Mouse (Mus musculus) megakaryocyte progenitor cell, adult 5-6 weeks (primary cell): ENCODE measurements around the gene Brinp2. TPM values are rescaled to one million over a fixed set of nuclear protein-coding genes. Genes with fewer than 3 reads are reported as not detected.

Experiments used
- ATAC-seq: replicated peaks from 2 replicates; pipeline ENCODE4 v1.8.0; 2016; ENCODE audit warnings: mild to moderate bottlenecking, moderate TSS enrichment, inconsistent platforms; ENCODE audit not compliant: poor library complexity
- total RNA-seq, 2 experiments: library from RNA; stranded (forward) in 1 of 2; stranded (reverse) in 1 of 2; fragments of 157-497, 149-512 nt in 1 of 2; fragments of 200-1000 nt in 1 of 2; gene quantifications; 2 replicates each; pipeline versions ENCODE4 v1.2.3 to v1.2.4; 2015 to 2017

Brinp2 gene
- total RNA-seq (2015) = not detected in 2 replicates
- not detected in 2 replicates for total RNA-seq (2017)

GRCm38 (mm10) chr1:158356051-158356461 lies at the start of gene Brinp2:
TSS of gene Brinp2 (minus strand) at chr1:158356326.
- ATAC-seq = peak; percentile 75

GRCm38 (mm10) chr1:158400898-158401297 lies 44.8 kb upstream of the Brinp2 start:
- ATAC-seq = no peak

- ATAC-seq = no peak
Observed at GRCm38 (mm10) chr1:158397058-158397457, 40.9 kb upstream of the Brinp2 start.

GRCm38 (mm10) chr1:158390693-158391092 lies 34.6 kb upstream of the Brinp2 start:
- ATAC-seq = no peak

- no peak for ATAC-seq
Observed at GRCm38 (mm10) chr1:158388995-158389394, 32.9 kb upstream of the Brinp2 start.

GRCm38 (mm10) chr1:158386781-158387180 lies 30.7 kb upstream of the Brinp2 start:
- no peak for ATAC-seq

- no peak for ATAC-seq
Observed at GRCm38 (mm10) chr1:158385311-158385710, 29.2 kb upstream of the Brinp2 start.

GRCm38 (mm10) chr1:158383210-158383609 lies 27.1 kb upstream of the Brinp2 start:
- ATAC-seq = no peak

- no peak for ATAC-seq
Observed at GRCm38 (mm10) chr1:158382277-158382676, 26.2 kb upstream of the Brinp2 start.

- ATAC-seq = no peak
Observed at GRCm38 (mm10) chr1:158364461-158364860, 8.3 kb upstream of the Brinp2 start.

- ATAC-seq = no peak
Observed at GRCm38 (mm10) chr1:158362292-158363101, 6.4 kb upstream of the Brinp2 start.

- ATAC-seq = no peak
Observed at GRCm38 (mm10) chr1:158361964-158362291, 5.8 kb upstream of the Brinp2 start, which contains the start of gene Astn1. TSS of gene Astn1 (plus strand) at chr1:158362273.

- no peak for ATAC-seq
Observed at GRCm38 (mm10) chr1:158355177-158356050, 712 bp downstream of the Brinp2 start.

GRCm38 (mm10) chr1:158353656-158354371 lies 2.3 kb downstream of the Brinp2 start:
- ATAC-seq = no peak

GRCm38 (mm10) chr1:158343243-158343714 lies 12.8 kb downstream of the Brinp2 start:
- ATAC-seq = no peak

GRCm38 (mm10) chr1:158328839-158329238 lies 27.3 kb downstream of the Brinp2 start:
- ATAC-seq = no peak

GRCm38 (mm10) chr1:158328126-158328525 lies 28.0 kb downstream of the Brinp2 start:
- ATAC-seq = no peak

- ATAC-seq = no peak
Observed at GRCm38 (mm10) chr1:158323325-158323724, 32.8 kb downstream of the Brinp2 start.

- ATAC-seq = no peak
Observed at GRCm38 (mm10) chr1:158310426-158311156, 45.5 kb downstream of the Brinp2 start.

- no peak for ATAC-seq
Observed at GRCm38 (mm10) chr1:158297042-158297441, 59.1 kb downstream of the Brinp2 start.
